Mouse (Mus musculus) naive thymus-derived CD4-positive, alpha-beta T cell, adult 2 months (primary cell): ENCODE measurements at regions not wholly inside any gene's neighbourhood (a gene's known extent, or its start where the extent isn't known, plus 50 kb on each side); places are given as distances from the start of the nearest gene placed in this dataset.

Source experiments
- DNase-seq: peaks from one replicate; pipeline ENCODE4 v3.0.0-alpha.2; 2011; ENCODE audit warnings: low read depth

DNA sequence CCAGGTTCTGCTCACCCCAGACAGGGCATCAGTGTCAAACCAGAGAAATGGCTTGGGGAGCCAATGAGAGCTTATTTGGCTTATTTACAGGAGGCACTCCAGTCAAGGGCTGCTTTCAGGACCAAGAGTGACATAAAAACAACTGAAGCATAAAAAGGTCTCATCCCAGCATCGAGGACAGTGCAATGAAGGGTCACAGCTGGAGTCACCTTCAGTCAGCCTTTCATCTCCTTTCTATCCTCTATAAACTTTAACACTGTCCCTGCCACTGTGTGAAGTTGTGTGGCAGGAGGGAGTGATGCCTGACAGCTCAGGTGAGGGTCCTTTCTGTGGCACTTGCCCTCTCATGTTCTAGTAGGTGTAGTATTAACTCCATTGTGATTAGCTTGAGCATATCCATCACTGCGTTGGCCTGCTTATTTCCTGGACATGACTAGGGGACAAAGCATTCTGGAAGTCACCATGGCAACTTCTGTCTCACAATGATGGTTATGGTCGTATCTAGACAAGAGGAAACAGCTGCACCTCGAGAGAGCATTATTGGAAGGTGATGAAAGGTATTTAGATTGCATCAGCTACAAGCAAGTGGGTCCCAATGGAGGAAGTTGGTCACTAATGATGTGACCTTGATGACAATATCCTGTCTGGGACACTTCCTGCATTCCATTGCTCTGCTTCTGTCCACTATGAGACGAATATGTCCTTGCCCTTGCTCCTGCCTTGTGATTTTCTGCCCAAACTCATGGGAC is 87.8 kb upstream of the Enpp6 start:
- no peak for DNase-seq

DNA sequence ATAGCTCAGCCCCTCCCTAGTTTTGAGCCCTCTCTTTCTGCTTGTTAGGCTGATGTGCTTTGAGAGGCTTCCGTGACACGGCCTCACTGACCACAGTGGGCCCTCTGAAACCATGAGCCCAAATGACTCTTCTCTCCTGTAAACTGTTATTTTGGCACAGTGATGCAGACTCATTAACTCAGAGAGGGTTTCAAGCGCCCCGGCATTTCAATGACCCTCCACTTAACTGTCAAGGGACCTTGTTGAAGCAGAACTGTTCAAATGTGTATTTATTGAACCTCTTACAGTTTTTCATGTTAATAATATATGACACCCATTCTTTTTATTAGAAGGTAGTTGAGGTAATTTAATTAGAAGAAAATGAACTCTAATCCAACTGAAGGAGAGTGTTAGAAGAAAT is 85.9 kb upstream of the Enpp6 start:
- DNase-seq, result no peak

DNA sequence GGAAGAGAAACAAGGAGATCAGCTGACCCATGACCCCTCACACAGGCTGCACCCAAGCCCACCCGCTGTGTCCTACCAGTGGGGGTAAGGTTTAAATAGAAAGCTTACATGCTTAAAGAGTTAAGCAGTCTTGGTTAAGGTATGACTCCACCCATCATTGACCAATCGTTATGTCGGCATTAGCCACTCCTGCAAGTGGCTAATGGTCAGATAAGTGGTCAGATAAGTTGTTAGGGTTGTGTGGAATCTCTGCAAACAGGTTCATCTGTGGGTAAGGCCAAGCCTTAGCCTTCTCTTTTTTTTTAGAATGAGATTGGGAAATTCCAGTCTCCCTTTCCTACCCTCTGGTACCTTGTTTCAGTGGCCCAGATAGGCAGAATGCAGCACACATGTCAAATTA is 82.0 kb upstream of the Enpp6 start:
- no peak for DNase-seq

DNA sequence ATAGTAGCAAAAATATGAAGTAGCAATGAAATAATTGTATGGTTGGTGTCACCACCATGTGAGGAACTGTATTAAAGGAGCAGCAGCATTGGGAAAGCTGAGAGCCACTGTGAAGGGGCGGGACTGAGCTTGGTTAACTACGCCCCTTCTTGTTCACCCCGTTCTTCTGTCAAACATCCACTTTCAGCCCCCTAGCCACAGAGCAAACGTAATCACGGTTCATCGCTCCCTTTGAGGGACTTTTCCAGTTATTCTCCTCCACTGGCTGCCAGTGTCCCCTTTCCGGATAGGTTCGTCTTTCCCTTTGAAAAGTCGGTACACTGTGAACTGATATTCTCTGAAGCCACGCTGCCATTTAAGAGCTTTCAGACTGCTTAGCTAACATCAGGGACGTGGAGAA is 79.3 kb upstream of the Enpp6 start:
- no peak for DNase-seq

DNA sequence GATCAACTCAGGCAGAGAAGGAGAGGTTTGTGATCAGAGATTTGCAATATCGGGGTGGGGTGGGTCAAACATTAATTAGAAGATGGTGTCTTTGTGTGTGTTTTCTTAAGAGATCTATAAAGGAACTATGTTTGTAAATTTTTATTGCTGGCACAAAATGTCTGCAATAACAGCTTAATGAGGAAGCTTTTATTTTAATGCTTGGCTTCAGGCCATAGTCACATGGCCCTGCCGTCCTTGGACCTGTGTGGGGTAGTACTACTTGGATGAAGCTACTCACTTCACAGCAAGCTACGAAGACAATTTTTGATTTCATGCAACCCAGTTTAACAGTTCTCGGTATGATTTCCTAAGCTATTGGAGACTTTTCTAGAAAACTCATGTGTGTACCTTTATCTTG is 78.5 kb upstream of the Enpp6 start:
- no peak for DNase-seq

DNA sequence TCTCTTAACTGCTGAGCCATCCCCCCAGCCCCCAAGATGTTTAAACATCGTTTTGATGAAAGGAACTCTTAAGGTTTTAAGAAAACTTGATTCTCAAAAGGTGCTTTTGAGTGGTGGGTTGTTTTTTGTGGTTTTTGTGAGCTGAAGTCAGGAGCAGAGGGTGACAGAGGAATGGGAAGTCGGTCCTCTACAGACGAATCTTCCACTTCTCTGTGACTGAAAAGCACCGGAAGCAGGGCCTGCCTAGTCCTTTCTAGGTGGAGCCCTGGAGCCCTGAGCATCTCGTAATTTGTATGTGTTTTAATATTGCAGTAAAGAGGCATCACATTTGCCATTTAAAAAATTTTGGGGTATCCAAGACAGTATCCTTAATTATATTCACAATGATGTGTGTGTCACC is 72.7 kb upstream of the Enpp6 start:
- peak; percentile 63 for DNase-seq

DNA sequence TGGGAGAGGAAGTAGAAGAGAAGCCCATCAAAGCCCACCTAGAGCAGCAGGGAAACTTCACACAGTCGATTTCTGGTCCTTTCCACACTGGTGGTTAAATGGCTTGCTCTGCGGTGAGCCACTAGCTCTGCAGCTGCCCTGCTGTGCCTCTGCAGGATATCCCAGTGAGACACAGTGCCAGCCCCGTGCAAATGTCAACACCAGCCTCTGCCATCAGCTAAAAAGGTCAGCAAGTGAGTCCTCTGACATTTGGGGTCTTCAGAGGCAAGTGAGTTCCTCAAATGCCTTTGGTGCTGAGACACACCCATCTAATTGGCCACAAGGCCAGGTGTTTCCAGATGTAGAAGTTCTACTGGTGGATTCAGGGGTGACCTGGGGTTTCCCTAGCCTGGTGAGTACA is 66.6 kb upstream of the Enpp6 start:
- DNase-seq, result peak; percentile 65

DNA sequence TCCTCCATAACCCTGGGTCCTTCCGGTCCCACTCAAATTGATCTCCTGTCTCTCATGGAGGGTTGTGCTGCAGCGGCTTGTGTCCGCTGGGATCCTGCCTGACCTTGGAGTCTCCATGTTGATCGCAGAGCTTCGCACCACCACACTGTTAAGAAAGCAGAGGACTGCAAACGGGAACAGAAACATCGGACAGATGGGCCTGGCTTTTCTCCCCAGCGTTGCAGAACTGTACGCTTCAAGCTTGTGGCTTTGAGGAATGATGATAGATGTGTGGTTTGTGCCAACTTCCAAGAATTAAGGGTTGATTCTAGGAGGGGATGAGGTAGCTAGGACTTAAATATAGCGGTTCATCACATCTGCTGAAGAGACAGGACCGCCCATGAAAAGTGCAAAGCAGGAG is 65.6 kb upstream of the Enpp6 start:
- no peak for DNase-seq

DNA sequence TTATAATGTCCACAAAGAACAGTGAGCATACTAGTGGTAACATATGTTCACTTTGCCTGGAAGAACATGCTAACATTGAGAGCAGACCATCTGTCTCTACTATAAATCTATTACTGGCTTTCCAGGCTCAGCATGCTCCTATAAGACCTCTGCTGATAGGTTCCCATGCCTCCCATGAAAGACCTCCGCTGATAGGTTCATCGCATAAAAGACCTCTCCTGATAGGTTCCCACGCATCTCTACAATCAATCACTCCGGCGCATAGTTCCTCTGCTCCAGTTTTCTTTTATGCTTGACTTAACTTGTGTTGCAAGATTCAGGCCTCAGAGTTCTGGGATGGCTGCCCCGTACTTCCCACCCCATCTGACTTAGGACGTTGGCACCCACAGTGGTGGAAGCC is 65.1 kb upstream of the Enpp6 start:
- DNase-seq, result no peak

DNA sequence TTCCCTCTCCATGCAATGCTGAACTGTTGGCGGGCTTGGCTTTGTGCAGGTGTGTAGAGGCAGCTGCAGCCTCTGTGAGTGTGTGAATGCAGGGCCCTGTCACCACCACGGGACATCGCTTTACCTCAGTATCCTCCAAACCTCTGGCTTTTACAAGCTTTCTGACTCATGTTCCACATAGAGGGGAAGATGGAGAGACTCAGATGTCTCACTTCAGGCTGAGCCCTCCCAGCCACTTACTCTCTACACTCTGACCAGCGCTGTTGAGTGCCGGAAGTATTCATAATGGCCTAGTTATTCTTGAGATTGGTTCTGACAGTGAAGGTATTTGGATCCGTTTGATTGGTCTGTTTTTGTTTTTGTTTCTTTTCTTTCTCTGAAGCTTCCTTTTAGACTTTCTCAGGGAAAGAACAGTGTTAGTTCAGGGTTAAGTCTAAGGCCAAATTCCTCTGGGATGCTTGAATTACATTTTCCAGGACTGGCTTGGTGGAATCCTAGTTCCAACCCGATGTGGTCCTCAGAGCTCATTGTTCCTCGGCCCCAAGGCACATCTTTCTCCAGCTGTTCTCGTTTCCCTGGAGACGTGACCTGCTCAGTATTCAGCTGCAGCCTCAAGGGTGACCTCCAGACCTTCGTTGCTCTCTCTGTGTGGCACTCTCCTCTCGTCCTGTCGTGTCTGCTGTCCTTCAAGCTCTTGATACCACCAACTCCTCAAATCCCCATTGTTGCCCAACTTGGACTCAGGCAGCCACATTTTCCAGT is 61.7 kb upstream of the Enpp6 start:
- DNase-seq, result no peak

DNA sequence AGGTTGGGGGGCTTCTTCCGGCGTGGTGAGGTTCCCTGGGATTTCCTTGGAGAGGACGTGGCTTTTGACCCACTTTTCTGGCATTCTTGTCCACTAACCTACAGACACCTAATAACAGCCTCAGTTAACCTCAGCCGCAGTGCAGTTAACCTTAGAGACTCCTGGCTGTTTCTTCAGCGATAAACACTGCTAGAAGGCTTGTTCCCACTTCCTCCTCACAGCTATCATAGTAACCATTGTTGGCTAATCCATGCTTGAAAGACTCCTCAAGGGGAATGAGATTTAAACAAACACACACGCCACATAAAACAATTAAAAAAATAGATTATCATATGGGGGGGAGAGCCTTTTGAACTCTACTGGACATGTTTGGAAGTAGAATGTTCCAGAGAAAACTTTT is 58.0 kb upstream of the Enpp6 start:
- DNase-seq, result no peak

DNA sequence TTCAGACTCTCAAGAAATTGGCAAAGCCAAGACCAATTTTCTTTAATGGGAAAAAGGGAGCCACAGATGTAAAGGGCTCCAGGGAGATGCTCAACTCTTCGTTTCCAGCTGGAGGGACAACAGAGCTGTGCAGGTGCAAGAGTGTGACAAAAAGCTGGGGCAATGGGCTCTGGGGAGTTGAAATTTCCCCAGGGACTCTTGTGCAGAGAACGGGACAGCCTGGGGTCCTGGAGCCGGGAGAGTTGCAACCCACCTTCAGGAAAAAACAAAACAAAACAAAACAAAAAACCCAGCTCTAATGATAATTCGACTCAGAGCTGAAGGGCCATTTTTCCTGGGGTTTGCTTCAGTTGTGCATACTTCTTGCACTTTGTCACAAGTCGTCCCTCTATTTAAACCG is 57.0 kb upstream of the Enpp6 start:
- no peak for DNase-seq

DNA sequence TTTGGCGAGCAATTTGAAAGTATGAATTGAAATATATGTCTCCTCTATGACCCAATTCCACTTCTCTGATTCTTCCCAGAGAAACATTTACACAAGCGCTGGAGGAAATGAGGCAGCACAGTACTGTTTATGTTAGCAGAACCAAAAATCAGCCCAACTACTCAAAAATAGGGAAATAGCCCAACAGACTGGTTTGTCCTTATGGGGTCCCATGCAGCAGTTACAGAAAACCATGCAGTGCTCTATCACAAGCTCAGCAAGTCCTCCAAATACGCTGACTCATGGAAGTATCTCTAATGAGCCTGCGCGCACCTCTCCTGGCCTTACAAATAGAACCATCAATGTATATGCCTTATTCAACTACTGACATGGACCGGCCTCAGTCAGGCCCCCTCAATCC is 55.4 kb upstream of the Enpp6 start:
- no peak for DNase-seq

DNA sequence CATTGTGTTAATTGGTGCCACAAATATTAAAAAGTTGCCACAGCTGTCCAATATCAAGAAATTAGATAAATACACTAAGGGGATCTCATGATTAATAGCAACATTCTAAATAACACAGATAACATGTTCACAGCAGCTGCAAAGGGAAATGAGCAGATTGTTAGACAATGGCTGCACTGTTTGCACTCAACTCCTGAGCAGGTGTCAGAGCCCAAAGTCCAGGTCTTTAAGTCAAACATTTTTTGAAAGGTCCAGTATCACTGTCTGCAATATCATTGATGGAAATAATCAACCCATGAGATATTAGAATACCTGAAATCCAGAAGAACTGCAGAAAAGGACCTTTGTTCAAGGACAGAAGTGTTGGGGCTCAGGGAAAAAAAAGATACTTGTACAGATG is 53.4 kb upstream of the Enpp6 start:
- DNase-seq, result no peak

DNA sequence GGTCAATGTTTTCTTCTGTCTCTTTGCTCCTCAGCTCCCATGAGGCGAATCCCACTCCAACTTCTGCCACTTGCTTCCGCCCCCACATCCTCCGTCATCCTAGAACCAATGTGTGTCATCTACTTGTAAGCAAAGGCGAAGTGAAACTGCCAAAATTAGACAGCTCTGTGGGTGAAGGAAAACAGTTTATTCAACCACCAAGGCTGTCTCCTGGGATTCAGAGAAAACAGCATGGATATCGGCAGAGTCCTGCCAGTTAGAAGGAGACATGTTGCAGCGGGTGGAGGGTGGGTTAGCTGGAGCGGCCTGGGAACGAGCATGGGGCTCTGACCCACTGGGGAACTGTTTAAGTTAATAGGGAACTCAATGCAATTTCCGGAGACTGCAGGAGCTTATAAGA is 52.4 kb upstream of the Enpp6 start:
- no peak for DNase-seq

DNA sequence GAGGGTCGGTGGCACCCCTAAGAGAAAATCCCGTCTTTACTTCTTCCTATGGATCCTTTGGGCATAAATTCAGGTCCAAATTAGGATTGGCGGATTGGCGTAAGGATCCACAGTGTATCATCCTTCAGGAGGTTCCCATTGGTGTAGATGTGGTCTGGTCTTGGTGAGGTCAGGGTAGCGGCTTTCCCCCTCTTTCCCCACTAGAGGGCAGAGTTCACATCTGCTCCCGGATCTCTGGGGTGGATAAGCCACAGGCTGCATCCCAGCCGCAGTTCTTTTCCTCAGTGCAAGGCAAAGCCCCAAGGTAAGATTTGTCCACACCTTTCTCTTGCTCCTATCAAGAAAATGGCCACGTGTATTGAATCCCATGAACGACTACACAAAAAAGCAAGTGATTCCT is 51.8 kb upstream of the Enpp6 start:
- DNase-seq, result peak; percentile 71

DNA sequence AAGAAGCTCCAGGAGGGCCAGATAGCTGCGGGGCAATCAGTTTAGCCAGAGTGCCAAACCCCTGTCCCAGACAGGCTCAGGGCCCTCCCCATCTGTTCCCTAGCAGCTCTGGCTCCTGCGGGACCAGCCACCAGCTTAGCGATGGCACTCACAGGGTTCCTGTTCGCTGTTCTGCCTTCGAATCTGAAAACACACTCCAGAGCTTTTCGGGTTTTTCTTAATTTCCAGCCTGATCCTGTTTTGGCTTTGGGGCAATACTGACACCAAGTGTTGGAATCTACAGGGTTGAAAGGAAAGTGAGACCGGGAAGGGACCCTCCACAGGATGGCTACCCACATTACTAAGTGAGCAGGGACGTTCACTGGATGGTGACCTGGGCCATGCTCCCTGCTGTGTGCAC is 50.6 kb upstream of the Enpp6 start:
- no peak for DNase-seq
